Mouse (Mus musculus): ENCODE measurements around the gene Syt13. TPM values are rescaled to one million over a fixed set of nuclear protein-coding genes. Genes with fewer than 3 reads are reported as not detected.

The Syt13 gene
- polyA plus RNA-seq, 1 experiment = 1.6 TPM

DNA sequence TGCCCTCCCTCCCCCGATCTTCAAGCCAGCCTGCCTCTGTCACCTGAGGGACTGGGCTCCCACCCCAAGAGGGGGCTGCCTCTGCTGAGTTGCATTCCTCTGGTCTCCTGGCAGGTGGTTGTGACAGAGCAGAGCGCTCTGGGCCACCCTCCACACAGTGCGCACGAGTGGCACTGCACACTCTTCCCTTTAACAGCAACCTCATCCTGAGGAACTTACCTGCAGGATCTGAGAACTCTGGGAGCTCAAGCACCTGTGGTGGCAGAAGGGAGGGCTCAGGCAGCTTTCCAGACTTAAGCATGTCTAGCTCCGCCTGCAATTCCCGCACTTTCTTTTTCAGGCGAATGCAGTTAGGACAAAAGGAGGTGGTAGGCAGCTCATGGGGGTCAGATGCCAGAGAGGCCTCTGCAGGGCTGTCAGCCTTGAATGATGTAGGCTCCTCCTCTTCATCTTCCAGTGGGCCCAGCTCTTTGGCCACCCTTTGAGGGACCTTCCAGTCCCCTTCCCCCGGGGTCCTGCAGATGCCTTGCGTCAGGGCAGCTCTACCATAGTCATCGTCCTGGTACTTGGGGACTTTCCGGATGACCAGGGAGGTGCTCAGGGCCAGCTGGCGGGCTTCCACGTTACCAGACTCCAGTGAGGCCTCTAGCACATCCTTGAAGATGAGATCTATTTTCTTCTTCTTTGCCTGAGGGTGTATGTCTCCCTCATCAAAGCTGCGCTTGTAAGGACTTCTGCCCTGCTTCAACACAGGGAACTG is 60.3 kb downstream of the Syt13 start:
- Histone ChIP-seq H3K27me3 (replicated peaks; ENCODE audit: control insufficient read depth, insufficient read depth, low read length) (no peaks in the 10 kb centered on the region), H3K4me3 (ENCODE audit: insufficient read depth, low read depth, low read length) (no peak overlapping the region), H3K4me1 (ENCODE audit: control insufficient read depth, insufficient read depth, low read length) (no peaks in the 10 kb centered on the region), H3K36me3 (ENCODE audit: control insufficient read depth, insufficient read depth, low read length) (no peaks in the 10 kb centered on the region), H3K27ac (ENCODE audit: insufficient read depth, low read depth, low read length) (no peak overlapping the region)
- DNase-seq = no peak
- TF ChIP-seq CTCF (conservative IDR thresholded peaks at IDR 0.05; ENCODE audit: insufficient read depth, insufficient read length, low read depth, low read length) (no peak), POLR2A (IDR thresholded peaks at IDR 0.05; ENCODE audit: low read depth, low read length) (no peak)
- 81% methylated on average over 14 of the region's 14 CpGs for WGBS

DNA sequence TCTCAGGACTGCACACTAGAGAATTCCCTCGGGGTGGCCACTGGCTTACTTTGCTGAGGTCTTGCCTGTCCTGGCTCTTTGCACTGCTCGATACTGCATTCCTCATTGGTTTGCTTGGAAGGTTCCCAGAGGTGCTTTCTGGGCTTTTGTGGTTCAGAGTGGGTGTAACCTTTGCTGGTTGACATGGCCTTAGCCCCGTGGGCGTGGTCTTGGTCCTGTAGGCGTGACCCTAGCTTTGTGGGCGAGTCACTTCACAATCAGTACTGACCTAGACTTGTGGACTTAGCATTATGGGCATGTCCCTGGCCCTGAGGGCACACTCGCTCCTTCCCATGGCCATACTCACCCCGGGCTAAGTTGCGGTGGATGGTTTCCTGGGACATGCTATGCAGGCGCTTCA is 65.3 kb downstream of the Syt13 start:
- H3K4me3 ChIP-seq (ENCODE audit: insufficient read depth, low read depth, low read length) = no peak overlapping the region
- no peak overlapping the region for H3K27ac ChIP-seq (ENCODE audit: insufficient read depth, low read depth, low read length)
- WGBS = 89% methylated on average over 10 of the region's 10 CpGs
- H3K36me3 ChIP-seq (ENCODE audit: control insufficient read depth, insufficient read depth, low read length) = no peaks in the 10 kb centered on the region
- no peaks in the 10 kb centered on the region for H3K4me1 ChIP-seq (ENCODE audit: control insufficient read depth, insufficient read depth, low read length)
- no peak for DNase-seq
- no peaks in the 10 kb centered on the region for H3K27me3 ChIP-seq (replicated peaks; ENCODE audit: control insufficient read depth, insufficient read depth, low read length)
- TF ChIP-seq POLR2A (IDR thresholded peaks at IDR 0.05; ENCODE audit: low read depth, low read length) (no peak), CTCF (conservative IDR thresholded peaks at IDR 0.05; ENCODE audit: insufficient read depth, insufficient read length, low read depth, low read length) (no peak)

DNA sequence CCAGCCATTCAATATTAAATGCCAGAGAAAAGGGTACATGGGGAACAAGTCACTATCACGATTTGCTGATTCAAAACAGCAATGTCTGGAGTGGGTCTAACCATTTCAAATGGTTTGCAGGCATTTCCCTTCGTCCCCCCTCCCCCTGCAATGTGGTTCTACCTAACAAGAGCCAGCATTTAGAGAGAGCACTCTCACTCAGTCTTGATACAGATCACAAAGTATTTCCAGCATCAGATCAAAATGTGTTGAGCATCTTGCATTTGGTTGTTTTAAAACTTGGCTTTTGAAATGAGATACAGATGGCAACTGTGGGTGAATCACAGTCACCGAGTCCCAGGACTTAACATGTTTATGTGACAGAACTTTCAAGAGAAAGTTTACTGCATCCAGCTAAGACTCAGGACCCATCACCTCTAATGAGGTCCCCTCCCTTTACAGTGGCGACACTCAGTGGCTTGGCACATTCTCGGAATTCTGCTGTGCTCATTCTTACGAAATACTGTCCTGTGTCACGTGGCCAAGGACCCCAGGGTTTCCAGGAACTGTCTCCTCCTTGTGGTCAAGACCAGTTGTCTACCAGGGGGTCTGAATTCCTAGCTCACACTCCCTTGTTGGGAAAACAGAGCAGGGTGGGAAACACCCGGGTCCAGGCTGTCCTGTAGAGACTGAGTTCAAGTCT is 67.8 kb downstream of the Syt13 start:
- Histone ChIP-seq H3K27me3 (replicated peaks; ENCODE audit: control insufficient read depth, insufficient read depth, low read length) (no peaks in the 10 kb centered on the region), H3K27ac (ENCODE audit: insufficient read depth, low read depth, low read length) (no peak overlapping the region), H3K36me3 (ENCODE audit: control insufficient read depth, insufficient read depth, low read length) (no peaks in the 10 kb centered on the region), H3K4me1 (ENCODE audit: control insufficient read depth, insufficient read depth, low read length) (no peaks in the 10 kb centered on the region), H3K4me3 (ENCODE audit: insufficient read depth, low read depth, low read length) (no peak overlapping the region)
- WGBS = 58% methylated on average over 8 of the region's 8 CpGs
- TF ChIP-seq CTCF (conservative IDR thresholded peaks at IDR 0.05; ENCODE audit: insufficient read depth, insufficient read length, low read depth, low read length) = no peak
- peak; percentile 33 for DNase-seq

DNA sequence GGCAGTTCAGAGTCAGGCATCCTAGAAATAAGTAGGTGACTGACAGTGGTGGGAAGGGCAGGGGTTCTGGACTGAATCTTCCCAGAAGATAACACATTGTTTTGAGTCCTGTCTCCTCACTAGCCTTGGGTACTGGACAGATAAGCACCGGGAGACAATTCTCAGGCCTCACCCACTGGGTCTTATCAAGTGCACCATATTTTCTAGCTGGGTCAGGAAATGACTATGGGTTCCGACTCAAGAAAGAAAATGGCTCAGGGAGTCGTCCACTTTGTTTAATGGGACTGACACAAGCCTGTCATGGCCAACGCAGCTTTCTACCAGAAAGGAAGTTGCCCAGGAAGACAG is 68.3 kb downstream of the Syt13 start:
- H3K36me3 ChIP-seq (ENCODE audit: control insufficient read depth, insufficient read depth, low read length) = no peaks in the 10 kb centered on the region
- H3K4me1 ChIP-seq (ENCODE audit: control insufficient read depth, insufficient read depth, low read length) = no peaks in the 10 kb centered on the region
- H3K4me3 ChIP-seq (ENCODE audit: insufficient read depth, low read depth, low read length) = no peak overlapping the region
- no peaks in the 10 kb centered on the region for H3K27me3 ChIP-seq (replicated peaks; ENCODE audit: control insufficient read depth, insufficient read depth, low read length)
- DNase-seq = no peak
- H3K27ac ChIP-seq (ENCODE audit: insufficient read depth, low read depth, low read length) = no peak overlapping the region
- TF ChIP-seq CTCF (conservative IDR thresholded peaks at IDR 0.05; ENCODE audit: insufficient read depth, insufficient read length, low read depth, low read length) = no peak
- TF ChIP-seq POLR2A (IDR thresholded peaks at IDR 0.05; ENCODE audit: low read depth, low read length) = no peak
- WGBS = 67% methylated on average over 4 of the region's 4 CpGs

DNA sequence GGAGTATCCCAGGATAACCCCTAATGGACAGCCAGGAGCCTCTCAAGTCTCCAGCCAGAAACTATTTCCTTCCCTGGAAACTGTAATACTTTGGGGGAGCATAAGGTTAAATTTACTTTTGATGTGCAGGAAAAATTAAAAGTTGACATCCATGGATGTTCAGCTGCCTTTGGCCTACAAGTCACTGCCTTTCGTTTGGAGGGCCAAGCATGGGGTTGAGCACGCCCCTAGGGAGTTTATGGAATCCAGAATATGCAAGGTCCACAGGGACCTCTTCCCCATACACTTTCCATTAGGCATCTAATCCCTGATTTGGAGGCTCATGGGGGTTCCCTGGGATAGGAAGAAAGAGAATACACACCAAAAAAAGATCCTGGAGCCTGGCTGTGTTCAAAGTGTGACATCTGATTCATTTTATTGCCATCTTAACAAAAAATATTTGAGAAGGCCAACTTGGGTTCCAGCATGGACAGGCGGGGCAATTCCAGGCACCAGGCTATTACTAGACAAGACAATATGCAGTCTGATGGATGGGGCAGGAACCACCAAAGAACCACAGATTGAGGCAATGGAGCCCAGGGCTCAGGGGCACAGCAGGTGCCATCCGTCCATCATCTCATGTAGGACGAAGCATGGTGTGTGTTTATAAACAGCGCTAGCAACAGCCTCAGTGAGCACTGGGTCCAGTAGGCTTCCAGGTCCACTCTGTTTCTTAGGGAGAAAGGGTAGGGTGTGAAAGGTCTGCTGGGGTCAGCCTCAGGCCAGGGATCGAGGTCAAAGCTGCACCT is 69.6 kb downstream of the Syt13 start:
- Histone ChIP-seq H3K4me1 (ENCODE audit: control insufficient read depth, insufficient read depth, low read length) (peaks cover 6% of the 10 kb centered on the region; the same call in 1 of the 2 replicates), H3K4me3 (ENCODE audit: insufficient read depth, low read depth, low read length) (no peak overlapping the region), H3K36me3 (ENCODE audit: control insufficient read depth, insufficient read depth, low read length) (no peaks in the 10 kb centered on the region), H3K27ac (ENCODE audit: insufficient read depth, low read depth, low read length) (no peak overlapping the region), H3K27me3 (replicated peaks; ENCODE audit: control insufficient read depth, insufficient read depth, low read length) (no peaks in the 10 kb centered on the region)
- no peak for TF ChIP-seq POLR2A (IDR thresholded peaks at IDR 0.05; ENCODE audit: low read depth, low read length)
- TF ChIP-seq CTCF (conservative IDR thresholded peaks at IDR 0.05; ENCODE audit: insufficient read depth, insufficient read length, low read depth, low read length) = no peak
- peak; percentile 34 for DNase-seq
- WGBS = 80% methylated on average over 7 of the region's 7 CpGs

DNA sequence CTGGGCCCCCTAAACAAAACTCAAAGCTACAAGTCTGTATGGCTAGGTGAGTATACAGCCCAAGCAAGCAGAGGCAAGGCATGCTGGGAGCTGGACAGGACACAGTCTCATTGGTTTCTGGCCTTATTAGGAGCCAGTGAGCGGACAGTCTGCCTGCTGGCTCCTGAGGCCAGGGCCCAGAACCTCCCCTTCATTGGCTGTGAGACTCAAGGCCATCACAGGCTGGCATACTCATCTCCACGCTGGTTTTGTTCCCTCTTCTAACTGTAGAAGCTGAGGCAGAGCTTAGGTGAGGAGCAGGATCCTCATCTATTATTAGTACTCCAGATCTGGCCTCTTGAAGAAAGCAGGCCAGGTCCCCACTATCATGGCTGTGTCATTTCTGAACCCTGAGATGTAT is 70.3 kb downstream of the Syt13 start:
- Histone ChIP-seq H3K27ac (ENCODE audit: insufficient read depth, low read depth, low read length) (no peak overlapping the region), H3K36me3 (ENCODE audit: control insufficient read depth, insufficient read depth, low read length) (no peaks in the 10 kb centered on the region)
- WGBS = 98% methylated on average over 2 of the region's 2 CpGs

DNA sequence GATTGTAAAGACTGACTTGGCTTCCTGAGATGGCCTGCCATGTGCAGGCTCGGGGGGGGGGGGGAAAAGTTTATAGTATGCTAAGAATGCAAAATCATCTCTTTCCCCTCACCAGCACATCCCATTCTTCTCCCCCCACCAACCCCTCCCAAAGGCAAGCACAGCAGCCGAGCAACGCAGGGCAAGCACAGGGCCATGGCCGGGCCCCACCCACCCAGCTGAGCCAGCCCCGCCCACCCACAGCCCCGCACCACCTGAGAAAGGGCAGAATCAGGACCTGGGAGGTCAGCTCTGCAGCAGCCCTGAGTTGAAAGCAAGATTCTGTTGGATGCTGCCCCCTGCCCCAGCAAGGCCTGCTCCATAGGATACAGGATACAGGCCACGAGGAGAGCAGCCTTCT is 70.7 kb downstream of the Syt13 start:
- H3K36me3 ChIP-seq (ENCODE audit: control insufficient read depth, insufficient read depth, low read length) = no peaks in the 10 kb centered on the region
- no peak for DNase-seq
- peaks cover 6% of the 10 kb centered on the region; the same call in 1 of the 2 replicates for H3K4me1 ChIP-seq (ENCODE audit: control insufficient read depth, insufficient read depth, low read length)
- H3K27ac ChIP-seq (ENCODE audit: insufficient read depth, low read depth, low read length) = no peak overlapping the region
- WGBS = 76% methylated on average over 7 of the region's 7 CpGs
- no peak overlapping the region for H3K4me3 ChIP-seq (ENCODE audit: insufficient read depth, low read depth, low read length)
- TF ChIP-seq POLR2A (IDR thresholded peaks at IDR 0.05; ENCODE audit: low read depth, low read length) = no peak
- no peaks in the 10 kb centered on the region for H3K27me3 ChIP-seq (replicated peaks; ENCODE audit: control insufficient read depth, insufficient read depth, low read length)

More for the DNA sequence above, 70.3 kb downstream of the Syt13 start:
- no peaks in the 10 kb centered on the region for H3K27me3 ChIP-seq (replicated peaks; ENCODE audit: control insufficient read depth, insufficient read depth, low read length)
- H3K4me1 ChIP-seq (ENCODE audit: control insufficient read depth, insufficient read depth, low read length) = peaks cover 6% of the 10 kb centered on the region; the same call in 1 of the 2 replicates
- TF ChIP-seq CTCF (conservative IDR thresholded peaks at IDR 0.05; ENCODE audit: insufficient read depth, insufficient read length, low read depth, low read length) (no peak), POLR2A (IDR thresholded peaks at IDR 0.05; ENCODE audit: low read depth, low read length) (no peak)
- DNase-seq = no peak
- no peak overlapping the region for H3K4me3 ChIP-seq (ENCODE audit: insufficient read depth, low read depth, low read length)

Data from kidney, adult 2 months (tissue).